9 mouse cellular contexts compared by ENCODE assay signal in genomic region chr6:90428380-90428974, GRCm38 (mm10). TPM values are rescaled to one million over a fixed set of nuclear protein-coding genes. Genes with fewer than 3 reads are reported as not detected.
DNase-seq lines count a peak whose midpoint lies in the region; ATAC-seq lines count a peak whose summit lies in the region.
"Had no signal": no experiment of that assay in that cellular context is flagged by ENCODE, and none has a peak within 500 bp of the region (broad histone marks: within the 10 kb centered on the region; RNA-seq: fewer than 3 reads in every experiment).

Cfap100 (minus strand) TSS chr6:90428797.

- ATAC-seq in hindbrain, embryonic 14.5 days (ENCODE audit: low FRiP score) = peak; percentile 91

- H3K9ac ChIP-seq in hindbrain, embryonic 14.5 days = peak within 1 kb of the TSS; percentile 56

- under 1% methylated on average over 31 of the region's 31 CpGs for WGBS in hindbrain, embryonic 14.5 days

- H3K36me3 ChIP-seq in hindbrain, embryonic 14.5 days (replicated peaks; ENCODE audit: control insufficient read depth, insufficient read depth) = no peaks in the 10 kb centered on the region

- 0 out of 2 replicates have a peak, but pooled peaks cover 6% of the 10 kb centered on the region for H3K27me3 ChIP-seq in hindbrain, embryonic 14.5 days (ENCODE audit: control insufficient read depth, insufficient read depth, low read length)

- H3K4me3 ChIP-seq in hindbrain, embryonic 14.5 days (replicated peaks; ENCODE audit: low read length) = peak within 1 kb of the TSS; percentile 39

- peak; percentile 83 to 93 for DNase-seq in adrenal gland, adult (ENCODE audit: inconsistent age in 2 of 2, low spot score in 1 of 2)
- peak; percentile 72 to 76 for DNase-seq in cerebellum, postnatal 36 days
- DNase-seq in gastrocnemius, adult 18-20 months (ENCODE audit: low spot score) = peak; percentile 73
- DNase-seq in hindbrain, embryonic 14.5 days (ENCODE audit: low spot score) = peak; percentile 76
- DNase-seq in layer of hippocampus, postnatal 25 days (ENCODE audit: extremely low spot score in 1 of 2, low spot score in 1 of 2) = peak; percentile 59 to 80
- peak; percentile 89 for DNase-seq in lung, postnatal 10 days
- peak; percentile 85 for DNase-seq in retina, postnatal 1 day
- DNase-seq in yolk sac, embryonic 10.5 days (ENCODE audit: low spot score) = peak; percentile 55

- peak within 1 kb of the TSS; percentile 69 for H3K27ac ChIP-seq in hindbrain, embryonic 14.5 days

- H3K9me3 ChIP-seq in hindbrain, embryonic 14.5 days (ENCODE audit: control insufficient read depth, low read length) = no peaks in the 10 kb centered on the region

- peak within 1 kb of the TSS; percentile 66 for H3K4me2 ChIP-seq in hindbrain, embryonic 14.5 days (replicated peaks)

- 0 out of 2 replicates have a peak, but pooled peaks cover 5% of the 10 kb centered on the region for H3K4me1 ChIP-seq in hindbrain, embryonic 14.5 days (replicated peaks; ENCODE audit: control insufficient read depth, insufficient read depth, low read length)

RNA-seq across cellular contexts. Expression of gene Cfap100, which starts in this region (rescaled TPM):
- total RNA-seq in gastrocnemius, adult 18-20 months (2021) = under 1 TPM in 1 of 2 experiments, not detected in 1; 0.12 TPM
- 5.6 and 5.7 TPM in 2 replicates for polyA plus RNA-seq in hindbrain, embryonic 14.5 days (2014; fragmentation: Nextera tagmentation; extraction: Ambion mirVana)
- total RNA-seq in layer of hippocampus, postnatal 25 days (2021) = 10 to 100 TPM in 1 of 2 experiments, 1 to 10 TPM in 1; 8.3 to 15.7 TPM
- polyA plus RNA-seq: spleen, adult 2 months had no signal

Comparison
In these comparisons a context has a peak if more than half of its experiments do, and no peak if none do; other contexts are left out.
1. Peak in every context shown above with its lines: DNase-seq, ATAC-seq, H3K4me3 ChIP-seq and H3K27ac ChIP-seq.
2. RNA of gene Cfap100 (total RNA-seq): 8.3 to 15.7 TPM in layer of hippocampus, postnatal 25 days; 0.12 TPM in gastrocnemius, adult 18-20 months; every median in the first group is over 4 times any median in the second.
3. Peak in DNase-seq in gastrocnemius, adult 18-20 months; RNA of the gene not detected or under 1 TPM.